Mouse (Mus musculus) erythroblast, embryonic 14.5 days (primary cell): ENCODE data around the gene Noct.

ENCODE experiments used
- GATA1 ChIP-seq: IDR thresholded peaks from 2 replicates; pipeline ENCODE4 v1.6.1; 2012; ENCODE audit warnings: low read length, inconsistent platforms, mixed read lengths
- TAL1 ChIP-seq: IDR thresholded peaks from 3 replicates; pipeline ENCODE4 v1.6.1; 2012; ENCODE audit warnings: low read length, inconsistent platforms, mixed read lengths

DNA sequence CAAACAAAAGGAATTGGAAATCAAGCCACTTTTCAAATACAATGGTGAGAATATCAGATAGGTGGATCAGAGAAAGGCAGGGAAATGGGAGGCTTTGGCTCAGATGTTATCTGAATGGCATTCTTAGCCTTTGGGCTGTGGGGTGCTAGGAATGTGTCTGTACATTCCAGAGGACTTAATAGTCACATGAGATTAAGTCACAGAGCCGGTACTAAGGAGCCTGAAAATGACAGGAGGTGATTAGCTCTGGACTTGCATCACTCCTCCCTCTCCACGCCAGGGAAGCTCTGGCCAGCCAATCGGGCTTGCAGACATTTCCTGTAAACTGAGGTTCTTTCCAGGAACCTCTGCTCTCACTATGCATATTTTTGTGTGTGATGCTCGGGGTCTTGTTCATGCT lies 3.4 kb upstream of the Noct start:
- no peak for TF ChIP-seq TAL1
- TF ChIP-seq GATA1, result no peak
